Mouse (Mus musculus) liver, postnatal 0 days (tissue): ENCODE measurements around the gene Dnajb13. TPM values are rescaled to one million over a fixed set of nuclear protein-coding genes. Genes with fewer than 3 reads are reported as not detected.

Experiments used
- ATAC-seq: fragments of 200-750 bp; cut with Nextera tagmentation; 2 replicates; pipeline ENCODE4 v1.8.0; 2017; ENCODE audit warnings: mild to moderate bottlenecking, moderate library complexity
- DNase-seq: peaks from one replicate; pipeline ENCODE4 v3.0.0-alpha.2; 2016
- H3K27ac ChIP-seq: fragments of 300-500 bp; sonication (generic); 2 replicates; pipeline ENCODE4 v1.5.1; 2014; ENCODE audit warnings: antibody characterized with exemption, moderate library complexity, mild to moderate bottlenecking, low read depth
- H3K27me3 ChIP-seq: fragments of 300-500 bp; sonication (generic); 2 replicates; pipeline ENCODE4 v1.6.1; 2014; ENCODE audit warnings: low read length, control low read depth, mixed read lengths; ENCODE audit not compliant: insufficient read depth
- H3K36me3 ChIP-seq: fragments of 300-500 bp; sonication (generic); replicated peaks from 2 replicates; pipeline ENCODE4 v1.6.1; 2014; ENCODE audit warnings: mild to moderate bottlenecking, control low read depth, low read length, moderate library complexity, mixed read lengths; ENCODE audit not compliant: insufficient read depth
- H3K4me1 ChIP-seq: fragments of 300-500 bp; sonication (generic); 2 replicates; pipeline ENCODE4 v1.6.1; 2014; ENCODE audit warnings: antibody characterized with exemption, mild to moderate bottlenecking, control low read depth; ENCODE audit not compliant: insufficient read depth
- H3K4me2 ChIP-seq: fragments of 300-500 bp; sonication (generic); 2 replicates; pipeline ENCODE4 v1.6.1; 2014; ENCODE audit warnings: low read depth, mild to moderate bottlenecking, low read length, moderate library complexity, mixed read lengths
- H3K4me3 ChIP-seq: fragments of 300-500 bp; sonication (generic); 2 replicates; pipeline ENCODE4 v1.5.1; 2014; ENCODE audit warnings: low read depth, low read length
- H3K9ac ChIP-seq: fragments of 300-500 bp; sonication (generic); replicated peaks from 2 replicates; pipeline ENCODE4 v1.6.1; 2014; ENCODE audit warnings: mild to moderate bottlenecking, moderate library complexity
- H3K9me3 ChIP-seq: fragments of 300-500 bp; sonication (generic); 2 replicates; pipeline ENCODE4 v1.6.1; 2016; ENCODE audit warnings: mild to moderate bottlenecking, control low read depth, low read length, mixed read lengths
- CTCF ChIP-seq: sonication (generic); IDR thresholded peaks from 2 replicates; pipeline ENCODE4 v1.5.1; 2016; ENCODE audit warnings: antibody characterized with exemption, low read depth
- EP300 ChIP-seq: IDR thresholded peaks from 2 replicates; pipeline ENCODE4 v1.6.1; 2016; ENCODE audit warnings: antibody characterized with exemption, low read depth, mild to moderate bottlenecking
- WGBS: fragments of 180-500 bp; shearing (Covaris S2); extraction: QIAGEN DNeasy Blood & Tissue Kit; methylation state at CpG from one replicate; pipeline ENCODE4 v1.1.7; 2014; ENCODE audit not compliant: insufficient replicate concordance; 5-methylcytosine and 5-hydroxymethylcytosine counted together
- polyA plus RNA-seq: library from polyadenylated mRNA; unstranded; fragments of >200 nt; fragmentation: Nextera tagmentation; extraction: Ambion mirVana; gene quantifications from 2 replicates; pipeline ENCODE4 v1.2.1, GENCODE M21; 2015

Dnajb13 gene
- polyA plus RNA-seq, 1 experiment from 2014 or later: 1.8 TPM

DNA sequence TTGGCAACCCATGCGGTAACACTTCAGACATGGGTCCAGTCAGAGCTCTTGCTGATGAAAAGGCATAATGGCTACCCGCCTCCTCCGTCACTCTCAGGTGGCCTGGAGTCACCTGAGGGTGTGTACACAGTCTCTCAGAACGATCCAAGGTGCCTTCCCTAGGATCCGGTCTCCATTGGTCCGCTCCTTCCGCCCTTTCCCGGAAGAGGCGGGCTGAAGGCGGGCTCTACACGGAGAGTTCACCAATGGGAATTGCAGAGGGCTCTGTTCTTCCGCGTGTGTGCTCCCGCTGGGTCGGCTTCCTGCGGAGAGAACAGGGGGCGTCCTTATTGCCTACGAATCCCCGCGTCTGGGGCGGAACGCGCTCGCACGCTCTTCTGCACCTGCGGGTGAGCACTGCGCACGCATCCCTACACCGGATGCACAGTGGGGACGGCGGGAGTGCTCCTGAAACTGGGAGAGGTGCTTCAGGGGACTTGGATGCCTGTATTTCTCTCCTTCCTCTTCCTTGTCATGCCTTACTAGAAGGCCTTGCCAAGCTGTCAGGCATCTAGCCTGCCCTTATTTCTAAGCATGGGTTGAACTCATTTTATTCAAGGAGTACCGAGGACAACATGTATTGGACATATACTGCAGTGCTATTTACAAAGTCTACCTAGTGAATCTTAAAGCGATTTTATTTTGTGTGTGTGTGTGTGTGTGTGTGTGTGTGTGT is 22.2 kb upstream of the Dnajb13 start, which contains the start of gene Coa4:
Coa4 (plus strand) TSS at position 268 of the 715 bp plus-strand sequence.
- Histone ChIP-seq H3K9ac (peak within 1 kb of the TSS; percentile 73), H3K27ac (peak within 1 kb of the TSS; percentile 86), H3K27me3 (no peaks in the 10 kb centered on the region), H3K36me3 (peaks cover 9% of the 10 kb centered on the region), H3K4me1 (peaks cover 14% of the 10 kb centered on the region), H3K4me2 (peak within 1 kb of the TSS; percentile 77), H3K4me3 (peak within 1 kb of the TSS; percentile 74), H3K9me3 (no peaks in the 10 kb centered on the region)
- TF ChIP-seq EP300 (no peak; the same call in 1 of the 2 replicates), CTCF (peak; percentile 33; the same call in 1 of the 2 replicates)
- ATAC-seq (peak; percentile 99), DNase-seq (peak; percentile 95)
- WGBS: under 1% methylated on average over 33 of the region's 33 CpGs

GRCm38 (mm10) chr7:100535831-100536230 is 21.1 kb upstream of the Dnajb13 start:
- Histone ChIP-seq H3K9ac (no peak overlapping the region), H3K36me3 (peaks cover 9% of the 10 kb centered on the region), H3K4me2 (peak overlapping the region; percentile 77; the same call in 1 of the 2 replicates), H3K27me3 (no peaks in the 10 kb centered on the region), H3K9me3 (no peaks in the 10 kb centered on the region), H3K27ac (no peak overlapping the region), H3K4me3 (no peak overlapping the region), H3K4me1 (peaks cover 14% of the 10 kb centered on the region)
- ATAC-seq: no peak
- 63% methylated on average over 2 of the region's 2 CpGs for WGBS
- no peak for DNase-seq
- TF ChIP-seq EP300 (no peak), CTCF (no peak)

DNA sequence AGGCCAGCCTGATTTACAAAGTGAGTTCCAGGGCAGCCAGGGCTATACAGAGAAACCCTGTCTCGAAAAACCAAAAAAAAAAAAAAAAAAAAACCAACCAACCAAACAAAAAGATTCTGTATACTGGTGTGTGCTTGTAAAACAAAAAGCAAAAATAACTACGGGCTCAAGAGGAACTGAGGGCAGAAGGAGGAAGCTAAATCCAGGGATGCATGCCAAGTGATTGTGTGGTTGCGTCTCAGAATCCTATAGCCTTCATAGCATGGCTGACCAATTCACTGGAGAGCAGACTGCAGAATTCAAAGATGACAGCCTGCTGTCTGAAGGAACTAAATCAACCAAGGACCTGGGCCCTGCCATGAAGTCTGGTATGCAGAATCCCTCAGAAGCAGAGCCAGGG is 19.5 kb upstream of the Dnajb13 start:
- Histone ChIP-seq H3K4me3 (no peak overlapping the region), H3K9me3 (no peaks in the 10 kb centered on the region), H3K4me1 (peaks cover 14% of the 10 kb centered on the region), H3K4me2 (no peak overlapping the region), H3K27me3 (no peaks in the 10 kb centered on the region), H3K9ac (no peak overlapping the region), H3K36me3 (0 out of 2 replicates have a peak, but pooled peaks cover 2% of the 10 kb centered on the region), H3K27ac (no peak overlapping the region)
- 57% methylated on average over 3 of the region's 3 CpGs for whole genome bisulfite sequencing
- no peak for DNase-seq
- ATAC-seq: no peak
- TF ChIP-seq EP300 (no peak), CTCF (no peak)

DNA sequence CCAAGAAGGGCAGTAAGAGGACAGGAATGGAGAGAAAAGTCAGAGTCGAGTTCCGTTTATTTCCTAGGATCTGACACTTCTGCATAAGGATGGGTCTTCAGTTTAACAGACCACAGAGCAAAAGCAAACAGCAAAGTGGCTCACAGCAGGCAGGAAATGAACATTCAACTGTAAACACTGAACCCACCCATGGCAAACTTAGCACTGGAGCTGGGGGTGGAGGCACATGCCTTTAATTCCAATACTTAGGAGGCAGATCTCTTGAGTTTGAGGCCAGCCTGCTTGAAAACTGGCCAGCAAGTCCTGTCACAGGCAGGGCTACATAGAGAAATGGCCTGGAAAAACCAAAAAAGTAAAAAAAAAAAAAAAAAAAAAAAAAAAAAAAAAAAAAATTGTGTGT is 18.7 kb upstream of the Dnajb13 start:
- H3K9ac ChIP-seq: no peak overlapping the region
- peaks cover 14% of the 10 kb centered on the region for H3K4me1 ChIP-seq
- no peaks in the 10 kb centered on the region for H3K9me3 ChIP-seq
- H3K27ac ChIP-seq: peak overlapping the region; percentile 4; the same call in 1 of the 2 replicates
- no peak overlapping the region for H3K4me3 ChIP-seq
- WGBS: 41% methylated on average over 2 of the region's 2 CpGs
- H3K27me3 ChIP-seq: no peaks in the 10 kb centered on the region
- H3K4me2 ChIP-seq: 0 out of 2 replicates have a peak overlapping the region, but pooled peaks have one; percentile 2
- no peak for TF ChIP-seq EP300
- TF ChIP-seq CTCF: no peak
- DNase-seq: no peak
- no peak for ATAC-seq
- no peaks in the 10 kb centered on the region for H3K36me3 ChIP-seq

DNA sequence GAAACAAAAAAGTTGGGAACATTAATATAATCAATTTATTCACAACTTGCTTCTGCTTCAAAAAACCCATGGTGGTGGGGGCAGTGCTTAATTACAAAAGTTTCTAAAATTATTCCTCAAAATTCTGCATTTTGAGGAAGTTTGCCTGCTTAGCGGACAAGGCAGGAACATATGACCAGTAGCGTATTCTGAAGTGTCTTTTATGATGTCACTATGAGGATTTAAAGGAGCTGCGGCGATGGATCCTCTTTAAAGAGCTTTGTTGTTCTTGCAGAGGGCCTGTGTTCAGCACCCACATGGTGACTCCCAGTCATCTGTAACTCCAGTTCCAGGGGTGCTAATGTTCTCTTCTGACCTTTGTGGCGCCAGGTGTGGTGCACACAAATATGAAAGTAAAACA is 16.0 kb upstream of the Dnajb13 start:
- WGBS: 83% methylated on average over 5 of the region's 5 CpGs
- no peak overlapping the region for H3K4me3 ChIP-seq
- H3K9me3 ChIP-seq: no peaks in the 10 kb centered on the region
- H3K4me1 ChIP-seq: peaks cover 5% of the 10 kb centered on the region
- H3K36me3 ChIP-seq: no peaks in the 10 kb centered on the region
- H3K27me3 ChIP-seq: no peaks in the 10 kb centered on the region
- H3K27ac ChIP-seq: no peak overlapping the region
- H3K9ac ChIP-seq: no peak overlapping the region
- H3K4me2 ChIP-seq: no peak overlapping the region
- ATAC-seq (no peak), DNase-seq (no peak)
- TF ChIP-seq EP300: no peak
- no peak for TF ChIP-seq CTCF

DNA sequence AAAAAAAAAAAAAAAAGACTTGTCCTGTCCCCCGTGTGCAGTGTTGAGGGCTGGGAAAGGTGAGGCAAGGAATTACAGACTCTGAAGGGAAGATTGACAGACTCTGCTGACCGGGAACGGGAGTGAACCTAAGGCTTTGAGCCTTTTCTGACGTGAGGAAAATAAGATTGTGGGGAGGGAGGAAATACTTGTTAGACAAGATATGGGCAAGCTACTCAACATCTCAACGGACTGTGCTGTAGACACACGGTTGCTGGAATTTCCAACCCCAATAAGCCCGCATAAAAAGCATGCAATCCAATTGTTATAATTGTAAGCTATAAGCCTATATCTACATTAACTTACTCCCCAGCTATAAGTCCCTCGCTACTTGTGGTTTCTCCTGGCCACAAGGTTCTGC is 9.9 kb upstream of the Dnajb13 start:
- H3K4me1 ChIP-seq: no peaks in the 10 kb centered on the region
- DNase-seq: no peak
- no peaks in the 10 kb centered on the region for H3K27me3 ChIP-seq
- 45% methylated on average over 8 of the region's 8 CpGs for WGBS
- H3K27ac ChIP-seq: no peak overlapping the region
- H3K9me3 ChIP-seq: no peaks in the 10 kb centered on the region
- no peaks in the 10 kb centered on the region for H3K36me3 ChIP-seq
- TF ChIP-seq CTCF (no peak), EP300 (no peak)
- no peak overlapping the region for H3K4me2 ChIP-seq
- H3K4me3 ChIP-seq: no peak overlapping the region
- H3K9ac ChIP-seq: no peak overlapping the region
- no peak for ATAC-seq
